Mouse (Mus musculus): ENCODE measurements at regions not wholly inside any gene's neighbourhood (a gene's known extent, or its start where the extent isn't known, plus 50 kb on each side); places are given as distances from the start of the nearest gene placed in this dataset.

GRCm38 (mm10) chr13:116410682-116411081 lies 101.2 kb upstream of the Isl1 start:
- DNase-seq = no peak
